ENCODE assay signal across 12 mouse cellular contexts in genomic region chr12:35291941-35292341, GRCm38 (mm10).
DNase-seq lines count a peak whose midpoint lies in the region; ATAC-seq and TF ChIP-seq lines count a peak whose summit lies in the region.
"Had no signal": no experiment of that assay in that cellular context is flagged by ENCODE, and none has a peak within 500 bp of the region (broad histone marks: within the 10 kb centered on the region; RNA-seq: fewer than 3 reads in every experiment).

No protein-coding gene starts in this region.

- peaks cover 10% of the 10 kb centered on the region for H3K4me1 ChIP-seq in lung, adult 2 months (ENCODE audit: control insufficient read depth, insufficient read depth, low read length)
- H3K4me1 ChIP-seq in stomach, postnatal 0 days (replicated peaks; ENCODE audit: control insufficient read depth, insufficient read depth) = no peaks in the 10 kb centered on the region

- no peak for TF ChIP-seq CTCF in lung, adult 2 months (IDR thresholded peaks at IDR 0.05; ENCODE audit: insufficient read depth, low read length)
- TF ChIP-seq CTCF in stomach, postnatal 0 days (IDR thresholded peaks at IDR 0.05; ENCODE audit: low read depth) = no peak

- no peak for ATAC-seq in CD4-positive, CD25-positive, alpha-beta regulatory T cell, adult 4 months
- ATAC-seq in stomach, postnatal 0 days (ENCODE audit: low FRiP score, low TSS enrichment) = no peak
- ATAC-seq: inflammation-experienced regulatory T-cells, adult 6 months had no signal

- DNase-seq in lung, adult 18-20 months = peak; percentile 72 to 79
- no peak for DNase-seq in lung, adult 2 months
- DNase-seq in adrenal gland, adult 8-10 months = peak; percentile 73
- peak; percentile 14 for DNase-seq in lung, postnatal 10 days
- DNase-seq in kidney, postnatal 4 days = no peak
- no peak for DNase-seq in stomach, postnatal 0 days (ENCODE audit: low spot score)
- DNase-seq: cerebellum, postnatal 36 days; kidney, postnatal 36 days; midbrain, embryonic 14.5 days had no signal

- TF ChIP-seq EP300 in stomach, postnatal 0 days (optimal IDR thresholded peaks at IDR 0.05) = no peak

- H3K27me3 ChIP-seq in stomach, postnatal 0 days (ENCODE audit: control insufficient read depth, insufficient read depth, low read length) = no peaks in the 10 kb centered on the region

- 33% methylated on average over 6 of the region's 6 CpGs for WGBS in lung, adult 2 months
- 65% methylated on average over 6 of the region's 6 CpGs for WGBS in stomach, postnatal 0 days

- no peak for TF ChIP-seq POLR2A in lung, adult 2 months (IDR thresholded peaks at IDR 0.05; ENCODE audit: borderline replicate concordance, extremely low read depth, low read depth, low read length)

- no peaks in the 10 kb centered on the region for H3K9me3 ChIP-seq in stomach, postnatal 0 days (ENCODE audit: control insufficient read depth, low read length)

- H3K27ac ChIP-seq in stomach, postnatal 0 days (replicated peaks) = no peak overlapping the region
- H3K27ac ChIP-seq: liver, embryonic 14.5 days had no signal

- no peak overlapping the region for H3K4me3 ChIP-seq in lung, adult 2 months (replicated peaks; ENCODE audit: extremely low read depth, low read depth, low read length)
- no peak overlapping the region for H3K4me3 ChIP-seq in stomach, postnatal 0 days (ENCODE audit: low read depth, low read length)

- H3K4me2 ChIP-seq in stomach, postnatal 0 days (replicated peaks; ENCODE audit: low read depth) = no peak overlapping the region

- H3K36me3 ChIP-seq in stomach, postnatal 0 days (ENCODE audit: control insufficient read depth, insufficient read depth, low read length) = no peaks in the 10 kb centered on the region

- no peak overlapping the region for H3K9ac ChIP-seq in stomach, postnatal 0 days (ENCODE audit: low read length)
- H3K9ac ChIP-seq: liver, embryonic 14.5 days had no signal

Comparison
In these comparisons a context has a peak if more than half of its experiments do, and no peak if none do; other contexts are left out.
1. DNase-seq: peak in lung, adult 18-20 months (2 of 2), adrenal gland, adult 8-10 months (single experiment) and lung, postnatal 10 days (single experiment); none in lung, adult 2 months (single experiment), kidney, postnatal 4 days (0 of 2) and stomach, postnatal 0 days (single experiment).